Mouse (Mus musculus): ENCODE measurements around the gene Gdf15. TPM values are rescaled to one million over a fixed set of nuclear protein-coding genes. Genes with fewer than 3 reads are reported as not detected.

The Gdf15 gene
- polyA plus RNA-seq, 1 experiment from 2014 or later = 0.20 TPM

- 69% methylated on average over 18 of the region's 18 CpGs for WGBS
- H3K36me3 ChIP-seq (ENCODE audit: control insufficient read depth, insufficient read depth) = no peaks in the 10 kb centered on the region; the same call in 1 of the 2 replicates
- peak overlapping the region; percentile 87 for H3K4me2 ChIP-seq (ENCODE audit: low read length)
- no peak for ATAC-seq
- H3K4me1 ChIP-seq (replicated peaks; ENCODE audit: control insufficient read depth, insufficient read depth, low read length) = peaks cover 50% of the 10 kb centered on the region
- H3K9me3 ChIP-seq (ENCODE audit: control insufficient read depth, low read length) = no peaks in the 10 kb centered on the region
- H3K9ac ChIP-seq (replicated peaks; ENCODE audit: low read depth, low read length) = peak overlapping the region; percentile 87
- H3K27ac ChIP-seq (ENCODE audit: low read length) = no peak overlapping the region
- H3K27me3 ChIP-seq (replicated peaks; ENCODE audit: control insufficient read depth, insufficient read depth, low read length) = peaks cover 5% of the 10 kb centered on the region; the same call in 1 of the 2 replicates
- peak overlapping the region; percentile 82 for H3K4me3 ChIP-seq (replicated peaks; ENCODE audit: low read length)
Observed at GRCm38 (mm10) chr8:70606780-70607602, 25.3 kb downstream of the Gdf15 start.

DNA sequence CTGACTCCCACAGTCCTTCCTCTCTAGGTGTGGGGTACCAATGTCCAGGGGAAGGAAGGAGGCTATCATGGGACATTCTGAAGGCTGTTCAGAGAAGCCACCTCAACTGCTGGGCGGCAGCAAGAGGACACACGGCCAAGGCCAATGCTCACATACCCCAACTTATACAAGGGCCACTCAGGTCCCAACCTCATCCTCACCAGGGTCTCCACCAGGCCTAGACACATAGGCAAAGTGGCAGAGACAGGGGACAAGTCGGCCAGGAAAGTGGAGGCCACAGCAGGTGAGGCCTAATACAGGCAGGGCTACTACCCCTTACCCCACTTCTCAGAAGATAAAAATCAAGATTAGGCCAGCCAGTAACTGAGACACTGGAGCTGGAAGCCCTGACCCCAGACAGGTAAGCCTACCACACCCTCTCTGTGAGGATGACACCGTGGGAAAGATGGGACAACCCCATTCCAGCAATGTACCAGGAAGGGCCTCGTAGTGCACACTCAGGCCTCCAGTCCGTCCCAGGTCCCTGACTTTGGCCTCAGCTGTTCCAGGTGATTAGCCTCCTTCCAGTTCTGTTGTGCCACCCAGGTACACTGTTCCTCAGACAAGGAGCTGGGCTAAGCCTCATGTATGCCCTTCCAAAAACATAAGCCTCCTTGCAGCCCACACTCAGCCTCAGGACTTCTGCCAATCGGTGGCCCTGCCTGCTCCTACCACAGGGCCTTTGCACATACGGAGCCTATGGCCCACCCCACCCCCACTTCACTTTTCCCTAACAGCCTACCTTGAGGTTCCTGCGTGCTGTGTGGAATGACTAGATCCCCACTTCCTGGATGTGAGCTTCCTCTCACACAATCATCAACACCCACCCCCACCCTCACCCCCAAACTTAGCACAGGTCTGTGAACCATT lies 26.1 kb downstream of the Gdf15 start:
- Histone ChIP-seq H3K4me2 (ENCODE audit: low read length) (no peak overlapping the region), H3K4me1 (replicated peaks; ENCODE audit: control insufficient read depth, insufficient read depth, low read length) (peaks cover 51% of the 10 kb centered on the region), H3K27ac (ENCODE audit: low read length) (no peak overlapping the region), H3K4me3 (replicated peaks; ENCODE audit: low read length) (no peak overlapping the region), H3K9ac (replicated peaks; ENCODE audit: low read depth, low read length) (no peak overlapping the region), H3K27me3 (replicated peaks; ENCODE audit: control insufficient read depth, insufficient read depth, low read length) (peaks cover 5% of the 10 kb centered on the region; the same call in 1 of the 2 replicates), H3K36me3 (ENCODE audit: control insufficient read depth, insufficient read depth) (no peaks in the 10 kb centered on the region; the same call in 1 of the 2 replicates), H3K9me3 (ENCODE audit: control insufficient read depth, low read length) (no peaks in the 10 kb centered on the region)
- no peak for ATAC-seq
- WGBS = 91% methylated on average over 9 of the region's 9 CpGs

GRCm38 (mm10) chr8:70604558-70604957 lies 27.7 kb downstream of the Gdf15 start:
- Histone ChIP-seq H3K4me1 (replicated peaks; ENCODE audit: control insufficient read depth, insufficient read depth, low read length) (peaks cover 45% of the 10 kb centered on the region), H3K4me3 (replicated peaks; ENCODE audit: low read length) (no peak overlapping the region), H3K27ac (ENCODE audit: low read length) (no peak overlapping the region), H3K27me3 (replicated peaks; ENCODE audit: control insufficient read depth, insufficient read depth, low read length) (peaks cover 5% of the 10 kb centered on the region; the same call in 1 of the 2 replicates), H3K4me2 (ENCODE audit: low read length) (no peak overlapping the region), H3K36me3 (ENCODE audit: control insufficient read depth, insufficient read depth) (no peaks in the 10 kb centered on the region; the same call in 1 of the 2 replicates), H3K9me3 (ENCODE audit: control insufficient read depth, low read length) (no peaks in the 10 kb centered on the region), H3K9ac (replicated peaks; ENCODE audit: low read depth, low read length) (no peak overlapping the region)
- ATAC-seq = no peak
- 86% methylated on average over 7 of the region's 7 CpGs for WGBS

DNA sequence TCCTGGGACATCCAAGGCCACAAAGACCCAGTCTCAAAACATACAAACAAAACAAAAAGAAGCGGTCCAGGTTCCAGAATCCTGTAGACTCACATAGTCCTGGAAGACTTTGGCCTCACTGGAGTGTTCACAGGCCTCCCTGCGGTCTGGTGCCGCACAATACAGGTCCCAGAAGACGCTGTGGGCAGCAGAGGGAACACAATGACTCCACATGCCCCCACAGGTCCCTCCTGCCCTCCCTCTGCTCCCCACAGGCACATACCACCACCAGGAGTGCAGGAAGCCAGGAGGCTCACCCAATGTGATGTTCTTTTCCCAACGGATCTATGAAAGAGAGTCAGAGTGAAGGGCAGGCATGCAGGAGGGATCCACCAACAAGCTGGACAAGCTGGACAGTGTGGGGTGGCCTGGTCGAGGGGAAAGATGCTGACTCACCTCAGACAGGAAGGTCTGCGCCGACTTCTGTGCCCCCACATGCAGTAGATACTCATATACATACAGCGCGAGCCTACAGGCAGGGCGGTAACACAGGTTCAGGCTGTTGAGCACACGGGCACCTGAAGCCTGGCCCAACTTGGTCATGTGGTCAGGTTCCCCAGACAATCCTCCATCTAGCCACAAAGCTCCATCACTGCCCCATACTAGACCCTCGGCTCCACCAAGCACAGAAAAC lies 30.0 kb downstream of the Gdf15 start:
- no peak for ATAC-seq
- H3K4me1 ChIP-seq (replicated peaks; ENCODE audit: control insufficient read depth, insufficient read depth, low read length) = peaks cover 43% of the 10 kb centered on the region

GRCm38 (mm10) chr8:70601271-70601649 lies 31.0 kb downstream of the Gdf15 start:
- peak; percentile 55 for ATAC-seq
- WGBS = under 1% methylated on average over 26 of the region's 26 CpGs
- Histone ChIP-seq H3K4me2 (ENCODE audit: low read length) (peak overlapping the region; percentile 53), H3K36me3 (ENCODE audit: control insufficient read depth, insufficient read depth) (no peaks in the 10 kb centered on the region; the same call in 1 of the 2 replicates), H3K9ac (replicated peaks; ENCODE audit: low read depth, low read length) (peak overlapping the region; percentile 37), H3K27me3 (replicated peaks; ENCODE audit: control insufficient read depth, insufficient read depth, low read length) (no peaks in the 10 kb centered on the region), H3K4me1 (replicated peaks; ENCODE audit: control insufficient read depth, insufficient read depth, low read length) (peaks cover 40% of the 10 kb centered on the region), H3K4me3 (replicated peaks; ENCODE audit: low read length) (peak overlapping the region; percentile 15), H3K27ac (ENCODE audit: low read length) (peak overlapping the region; percentile 71), H3K9me3 (ENCODE audit: control insufficient read depth, low read length) (no peaks in the 10 kb centered on the region)

More for the DNA sequence above, 30.0 kb downstream of the Gdf15 start:
- Histone ChIP-seq H3K9me3 (ENCODE audit: control insufficient read depth, low read length) (no peaks in the 10 kb centered on the region), H3K27ac (ENCODE audit: low read length) (no peak overlapping the region), H3K4me3 (replicated peaks; ENCODE audit: low read length) (no peak overlapping the region), H3K36me3 (ENCODE audit: control insufficient read depth, insufficient read depth) (no peaks in the 10 kb centered on the region; the same call in 1 of the 2 replicates), H3K9ac (replicated peaks; ENCODE audit: low read depth, low read length) (no peak overlapping the region), H3K4me2 (ENCODE audit: low read length) (no peak overlapping the region), H3K27me3 (replicated peaks; ENCODE audit: control insufficient read depth, insufficient read depth, low read length) (no peaks in the 10 kb centered on the region)
- 92% methylated on average over 13 of the region's 13 CpGs for WGBS

- ATAC-seq = no peak
- Histone ChIP-seq H3K9me3 (ENCODE audit: control insufficient read depth, low read length) (no peaks in the 10 kb centered on the region), H3K36me3 (ENCODE audit: control insufficient read depth, insufficient read depth) (no peaks in the 10 kb centered on the region; the same call in 1 of the 2 replicates), H3K4me3 (replicated peaks; ENCODE audit: low read length) (peak overlapping the region; percentile 15), H3K27ac (ENCODE audit: low read length) (peak overlapping the region; percentile 71), H3K4me1 (replicated peaks; ENCODE audit: control insufficient read depth, insufficient read depth, low read length) (peaks cover 38% of the 10 kb centered on the region), H3K4me2 (ENCODE audit: low read length) (peak overlapping the region; percentile 53), H3K9ac (replicated peaks; ENCODE audit: low read depth, low read length) (peak overlapping the region; percentile 37), H3K27me3 (replicated peaks; ENCODE audit: control insufficient read depth, insufficient read depth, low read length) (no peaks in the 10 kb centered on the region)
- WGBS = 29% methylated on average over 9 of the region's 10 CpGs
Observed at GRCm38 (mm10) chr8:70600473-70601270, 31.6 kb downstream of the Gdf15 start.

DNA sequence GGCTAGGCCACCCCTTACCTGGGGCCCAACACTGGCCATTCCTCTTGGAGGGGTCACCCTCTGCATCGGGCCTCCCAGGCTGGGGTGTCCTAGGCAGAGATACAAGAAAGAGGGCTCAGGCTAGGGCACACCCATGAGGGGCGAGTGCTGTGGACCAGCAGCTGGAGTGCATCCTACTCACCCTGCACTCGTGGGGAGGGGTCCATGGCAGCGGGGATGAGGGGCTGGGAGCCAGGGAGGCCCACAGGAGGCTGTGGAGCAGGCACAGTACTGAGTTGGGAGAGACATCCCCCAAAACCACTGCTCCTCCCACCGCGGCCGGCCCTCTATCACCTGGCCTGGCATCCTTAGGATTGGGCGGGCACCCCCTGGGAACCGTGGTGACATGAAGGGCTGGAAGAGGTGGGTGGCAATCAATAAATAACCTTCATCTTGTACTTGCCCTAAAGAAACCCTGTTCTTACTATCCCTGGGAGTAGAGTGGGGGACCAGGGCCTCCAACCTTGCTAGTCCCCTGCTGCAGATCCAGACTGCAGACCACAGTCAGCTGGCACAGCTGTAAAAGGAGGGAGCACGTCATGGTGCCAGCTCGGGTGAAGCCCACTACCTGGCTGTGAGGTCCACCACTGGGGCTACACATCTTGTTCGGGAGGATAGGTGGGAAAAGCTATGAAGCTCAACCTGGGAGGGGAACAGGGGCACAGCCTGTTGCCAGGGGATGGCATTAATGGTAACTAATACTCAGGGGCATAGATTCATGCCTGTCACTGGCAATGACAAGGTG lies 32.6 kb downstream of the Gdf15 start:
- Histone ChIP-seq H3K9me3 (ENCODE audit: control insufficient read depth, low read length) (no peaks in the 10 kb centered on the region), H3K36me3 (ENCODE audit: control insufficient read depth, insufficient read depth) (no peaks in the 10 kb centered on the region; the same call in 1 of the 2 replicates), H3K4me3 (replicated peaks; ENCODE audit: low read length) (no peak overlapping the region), H3K4me2 (ENCODE audit: low read length) (no peak overlapping the region), H3K27ac (ENCODE audit: low read length) (no peak overlapping the region), H3K4me1 (replicated peaks; ENCODE audit: control insufficient read depth, insufficient read depth, low read length) (peaks cover 48% of the 10 kb centered on the region), H3K9ac (replicated peaks; ENCODE audit: low read depth, low read length) (no peak overlapping the region), H3K27me3 (replicated peaks; ENCODE audit: control insufficient read depth, insufficient read depth, low read length) (no peaks in the 10 kb centered on the region)
- no peak for ATAC-seq
- WGBS = 86% methylated on average over 12 of the region's 12 CpGs

- H3K9ac ChIP-seq (replicated peaks; ENCODE audit: low read depth, low read length) = peak overlapping the region; percentile 54
- no peaks in the 10 kb centered on the region for H3K9me3 ChIP-seq (ENCODE audit: control insufficient read depth, low read length)
- H3K4me3 ChIP-seq (replicated peaks; ENCODE audit: low read length) = peak overlapping the region; percentile 53
- ATAC-seq = peak; percentile 1; the same call in 1 of the 2 replicates
- no peaks in the 10 kb centered on the region; the same call in 1 of the 2 replicates for H3K36me3 ChIP-seq (ENCODE audit: control insufficient read depth, insufficient read depth)
- no peaks in the 10 kb centered on the region for H3K27me3 ChIP-seq (replicated peaks; ENCODE audit: control insufficient read depth, insufficient read depth, low read length)
- 14% methylated on average over 10 of the region's 10 CpGs for WGBS
- peak overlapping the region; percentile 87 for H3K4me2 ChIP-seq (ENCODE audit: low read length)
- no peak overlapping the region for H3K27ac ChIP-seq (ENCODE audit: low read length)
- peaks cover 52% of the 10 kb centered on the region for H3K4me1 ChIP-seq (replicated peaks; ENCODE audit: control insufficient read depth, insufficient read depth, low read length)
Observed at GRCm38 (mm10) chr8:70598722-70599121, 33.5 kb downstream of the Gdf15 start.
